Mouse (Mus musculus) cerebral cortex, adult 2 months (tissue): Measurements from ENCODE around the gene Rsbn1l.

Source experiments
- WGBS: fragments of 180-500 bp; shearing (Covaris S2); methylation state at CpG from one replicate; pipeline ENCODE4 v1.1.7; 2018; 5-methylcytosine and 5-hydroxymethylcytosine counted together

Rsbn1l gene

DNA sequence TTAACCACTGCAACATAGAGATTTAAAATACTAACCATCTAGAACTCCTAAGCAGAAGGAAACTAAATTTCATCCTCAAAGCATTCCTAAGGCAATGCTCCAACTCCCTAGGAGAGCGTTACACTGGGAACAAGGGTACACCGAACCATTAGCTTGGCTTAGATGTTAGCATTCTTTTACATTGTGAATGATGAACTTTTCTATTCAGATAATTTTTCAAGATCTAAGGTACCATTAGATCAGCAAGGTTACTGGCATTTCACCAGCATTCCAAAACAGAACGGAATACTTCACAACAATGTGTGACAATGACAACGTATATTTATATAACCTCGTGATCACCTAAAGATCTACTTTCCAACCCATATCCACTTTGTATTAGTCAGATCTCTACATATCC, 6.1 kb downstream of the Rsbn1l start:
- WGBS: 4% methylated on average over 5 of the region's 5 CpGs

DNA sequence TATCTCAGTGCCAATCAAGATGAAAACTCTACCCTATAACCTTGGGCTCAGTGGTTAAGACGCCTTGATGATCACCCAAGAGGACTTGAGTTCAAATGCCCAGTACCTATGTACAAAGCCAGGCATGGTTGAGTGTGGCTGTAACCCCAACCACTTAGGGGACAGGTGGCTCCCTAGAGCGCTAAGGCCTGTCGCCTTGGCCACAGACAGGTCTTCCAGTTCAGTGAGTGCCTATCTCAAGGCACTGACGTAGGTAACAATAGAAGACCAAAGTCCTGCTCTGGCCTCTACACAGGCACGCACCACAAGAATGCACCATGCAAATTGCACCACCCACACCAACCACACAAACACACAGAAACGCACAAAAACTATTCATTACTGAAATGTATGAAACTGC, 9.3 kb downstream of the Rsbn1l start:
- 87% methylated on average over 6 of the region's 6 CpGs for WGBS

DNA sequence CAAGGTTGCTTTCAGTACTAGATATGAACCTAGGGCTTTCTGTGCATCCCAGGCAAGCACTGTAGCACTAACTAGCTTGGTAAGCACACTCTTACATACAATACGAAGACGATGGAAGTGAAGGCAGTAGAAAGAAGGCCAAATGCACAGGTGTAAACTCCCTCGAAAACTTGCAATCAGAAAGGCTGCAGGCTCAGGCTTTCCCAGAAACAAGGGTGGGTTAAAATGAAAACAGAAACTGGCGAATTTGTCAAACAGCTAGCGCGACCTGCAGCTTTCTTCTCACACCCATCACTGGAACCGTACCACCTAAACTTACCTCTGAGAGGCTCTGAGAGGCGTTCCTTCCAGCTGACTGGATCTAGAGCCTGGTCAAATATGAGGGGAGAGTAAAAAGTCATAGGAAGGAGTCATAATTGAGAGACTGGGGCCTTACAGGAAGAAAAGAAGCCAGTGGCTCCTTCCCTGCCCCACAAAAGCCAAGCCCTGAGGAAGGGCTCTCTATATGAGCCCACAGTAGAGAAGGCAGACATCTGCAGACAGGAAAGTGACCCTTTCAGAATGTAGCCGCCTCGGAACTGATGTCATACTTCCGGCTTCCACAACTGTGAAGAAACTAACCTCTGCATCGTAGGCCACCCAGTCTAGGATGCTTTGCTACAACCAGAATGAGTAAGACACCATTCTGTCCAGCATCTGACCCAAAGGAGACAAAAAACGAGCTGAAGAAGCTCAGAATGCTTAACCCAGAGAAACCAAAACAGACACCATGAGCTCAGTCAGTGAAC, 11.0 kb downstream of the Rsbn1l start:
- 59% methylated on average over 13 of the region's 13 CpGs for WGBS

DNA sequence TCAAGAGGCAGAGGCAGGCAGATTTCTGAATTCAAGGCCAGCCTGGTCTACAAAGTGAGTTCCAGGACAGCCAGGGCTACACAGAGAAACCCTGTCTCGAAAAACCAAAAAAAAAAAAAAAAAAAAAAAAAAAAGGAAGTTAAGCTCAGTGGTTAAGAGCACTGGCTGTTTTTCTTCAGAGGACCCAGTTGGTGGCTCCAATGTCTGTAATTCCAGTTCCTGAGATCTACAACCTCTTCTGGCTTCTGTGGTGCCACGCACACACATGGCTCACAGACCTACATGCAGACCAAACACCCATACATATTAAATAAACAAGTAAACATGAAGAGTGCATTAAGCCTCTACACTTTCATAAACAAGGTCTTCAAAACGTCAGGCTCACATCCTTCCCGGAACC, 12.4 kb downstream of the Rsbn1l start:
- 76% methylated on average over 4 of the region's 4 CpGs for WGBS

DNA sequence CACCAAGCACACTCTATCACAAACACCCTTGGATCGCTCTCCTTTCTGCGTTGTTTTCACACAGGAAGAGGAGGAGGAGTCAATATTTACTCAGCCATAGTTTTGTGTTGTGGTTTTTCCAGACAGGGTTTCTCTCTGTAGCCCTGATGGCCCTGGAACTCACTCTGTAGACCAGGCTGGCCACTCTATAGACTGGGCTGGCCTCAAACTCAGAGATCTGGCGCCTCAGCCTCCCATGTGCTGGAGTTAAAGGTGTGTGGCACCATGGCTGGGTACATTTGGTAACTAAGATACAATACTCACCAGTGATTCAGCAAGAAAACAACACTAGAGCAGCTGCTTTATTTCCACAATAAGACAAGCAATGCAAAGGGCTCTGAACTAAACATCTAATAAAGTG, 13.7 kb downstream of the Rsbn1l start:
- 92% methylated on average over 3 of the region's 3 CpGs for WGBS

DNA sequence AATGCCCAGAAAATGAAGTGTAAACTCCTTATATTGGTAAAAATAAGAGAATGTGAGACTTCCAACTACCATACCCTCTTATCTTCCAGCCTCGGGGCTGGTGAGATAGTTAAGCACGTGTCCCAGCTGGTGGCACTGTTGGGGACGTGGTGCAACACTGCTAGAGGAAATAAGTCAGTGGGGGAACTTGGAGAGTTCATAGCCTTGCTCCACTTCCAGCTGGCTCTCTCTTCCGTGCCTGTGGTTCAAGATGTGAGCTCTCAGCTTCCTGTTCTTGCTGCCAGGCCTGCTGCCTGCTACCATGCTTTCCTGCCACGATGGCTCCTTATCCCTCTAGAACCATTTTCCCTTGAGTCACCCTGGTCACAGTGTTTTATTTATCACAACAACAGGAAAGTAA, 15.0 kb downstream of the Rsbn1l start:
- 40% methylated on average over 5 of the region's 5 CpGs for WGBS

DNA sequence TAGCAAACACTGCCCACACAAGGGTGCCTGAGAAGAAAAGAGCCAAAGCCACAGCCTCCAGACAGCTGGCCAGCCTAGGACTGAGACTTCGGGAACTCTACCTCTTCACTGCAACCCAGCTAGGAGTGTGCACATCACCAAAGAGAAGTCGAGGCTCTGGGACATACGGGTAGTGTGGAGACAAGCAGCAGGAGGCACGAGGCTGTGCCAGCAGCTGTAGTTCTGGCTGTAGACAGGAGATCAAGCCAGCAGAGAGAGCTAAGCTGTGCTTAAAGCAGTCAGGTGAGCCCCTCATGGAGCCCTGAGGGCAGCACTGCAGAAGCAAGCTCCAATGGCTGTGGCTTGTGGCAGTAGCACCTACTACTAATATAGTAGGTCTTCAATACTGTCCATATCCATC, 15.5 kb downstream of the Rsbn1l start:
- WGBS: 50% methylated on average over 4 of the region's 4 CpGs

DNA sequence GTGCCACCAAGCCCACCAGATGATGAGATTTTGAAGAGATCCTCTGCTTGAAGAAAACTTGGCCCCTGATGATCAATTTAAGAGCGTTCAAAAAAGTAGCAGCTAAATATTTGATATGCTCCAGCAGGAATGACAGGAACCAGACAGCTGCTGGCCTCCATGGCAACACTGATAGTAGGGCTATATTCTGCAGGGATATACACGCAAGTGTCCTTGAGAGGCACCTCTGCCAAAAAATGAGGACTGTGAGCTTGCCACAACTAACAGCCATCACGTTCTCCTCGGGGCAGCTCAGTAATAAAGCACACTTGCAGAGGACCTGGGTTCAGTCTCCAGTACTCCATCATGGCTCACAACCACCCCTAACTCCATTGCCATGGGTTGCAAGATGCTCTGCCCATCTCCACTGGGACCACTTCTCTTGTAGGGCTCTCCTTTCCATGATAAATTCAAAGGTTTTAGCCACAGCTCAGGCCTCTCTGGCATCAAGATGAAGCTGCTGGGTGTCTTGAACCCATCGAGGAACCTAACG, 16.1 kb downstream of the Rsbn1l start:
- WGBS: 83% methylated on average over 6 of the region's 6 CpGs

DNA sequence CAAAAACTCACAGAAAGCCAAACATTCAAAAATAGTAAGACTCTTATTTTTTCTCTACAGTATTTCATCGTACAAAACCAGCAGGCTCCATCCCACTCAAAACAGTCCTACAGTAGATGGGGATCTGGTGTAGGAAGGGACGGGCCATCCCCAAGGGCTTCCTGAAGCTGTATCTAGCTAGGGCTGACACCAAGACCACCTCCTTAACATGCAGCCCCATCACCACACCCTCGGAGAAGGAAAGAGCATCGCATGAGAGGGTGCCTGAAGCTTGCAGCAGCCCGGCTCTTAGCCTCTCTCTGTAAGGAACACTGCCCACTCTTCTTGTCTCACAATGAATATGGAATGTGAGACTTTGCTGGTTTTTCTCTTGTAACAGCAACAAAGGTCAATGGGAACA, 17.7 kb downstream of the Rsbn1l start:
- WGBS: 26% methylated on average over 5 of the region's 5 CpGs

DNA sequence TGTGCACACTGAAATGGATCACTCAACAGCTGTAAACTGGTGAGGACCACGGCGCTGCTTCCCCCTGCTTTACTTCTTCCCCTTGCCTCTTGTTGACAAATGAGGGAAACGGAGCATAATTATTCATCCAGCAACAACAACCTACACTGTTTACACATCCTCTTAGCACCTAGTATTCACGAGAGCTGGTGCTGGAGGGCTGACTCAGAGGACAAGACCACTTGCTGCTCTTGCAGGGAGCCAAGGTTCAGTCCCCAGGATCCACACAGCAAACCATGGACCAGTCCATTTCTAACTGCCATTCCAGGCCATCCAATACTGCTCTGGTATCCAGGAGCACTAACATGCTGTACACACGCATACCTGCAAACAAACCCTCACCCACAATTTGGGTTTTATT, 20.3 kb downstream of the Rsbn1l start:
- WGBS: 53% methylated on average over 5 of the region's 5 CpGs

DNA sequence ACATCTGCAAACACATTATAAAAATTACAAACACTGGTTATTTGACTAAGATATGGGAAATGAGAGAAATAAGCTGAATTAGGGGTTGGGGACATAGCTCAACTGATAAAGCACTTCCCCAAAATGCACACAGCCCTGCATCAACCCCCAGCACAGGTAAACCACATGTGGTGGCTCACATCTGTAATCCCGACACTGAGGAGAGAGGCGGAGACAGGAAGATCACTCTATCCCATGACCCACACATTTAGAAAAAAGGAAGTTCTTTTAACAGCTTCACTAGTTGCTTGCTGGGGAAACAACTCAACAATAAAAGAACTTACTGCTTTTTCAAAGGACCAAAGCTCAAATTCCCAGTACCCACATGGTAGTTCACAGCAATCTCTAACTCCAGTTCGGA, 23.6 kb downstream of the Rsbn1l start:
- 77% methylated on average over 3 of the region's 3 CpGs for WGBS

DNA sequence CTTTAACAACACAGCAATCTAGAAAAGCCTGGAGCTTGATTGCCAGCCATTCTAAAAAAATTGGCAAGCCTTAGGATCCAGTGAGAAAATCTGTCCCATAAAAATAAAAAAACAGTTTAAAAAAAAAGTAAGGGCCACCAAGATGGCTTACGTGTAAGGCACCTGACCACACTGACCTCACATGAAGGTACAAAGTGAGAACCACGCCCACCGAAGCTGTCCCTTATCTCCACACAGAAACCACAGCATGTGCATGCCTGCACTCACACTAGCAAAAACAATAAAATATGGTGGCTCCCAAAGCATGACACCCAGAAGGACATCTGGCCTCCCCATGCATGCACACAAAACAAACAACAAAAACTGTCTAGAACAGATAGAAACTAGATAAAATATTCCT, 24.9 kb downstream of the Rsbn1l start:
- 87% methylated on average over 3 of the region's 3 CpGs for WGBS

DNA sequence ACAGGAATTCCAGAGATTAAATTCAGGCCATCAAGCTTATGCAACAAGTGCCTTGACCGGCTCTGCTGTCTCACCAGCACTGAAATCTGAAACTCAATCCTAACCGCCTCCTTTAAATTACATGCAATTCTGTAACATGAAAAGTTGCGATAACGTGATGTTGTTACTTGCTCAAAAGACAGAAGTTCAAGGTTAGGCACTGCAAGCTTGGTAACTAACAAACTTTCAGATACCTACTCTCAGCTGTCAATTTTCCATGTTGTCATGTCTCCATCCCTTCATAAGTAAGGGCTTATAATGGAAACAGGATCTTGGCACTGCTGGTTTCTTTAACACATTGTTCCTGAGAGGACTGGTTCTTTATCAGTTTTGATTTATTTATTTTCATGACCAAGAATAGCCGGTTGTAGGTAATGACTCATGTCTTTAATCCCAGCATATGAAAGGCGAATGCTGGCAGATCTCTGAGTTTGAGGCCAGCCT, 26.5 kb downstream of the Rsbn1l start:
- WGBS: 64% methylated on average over 6 of the region's 6 CpGs

DNA sequence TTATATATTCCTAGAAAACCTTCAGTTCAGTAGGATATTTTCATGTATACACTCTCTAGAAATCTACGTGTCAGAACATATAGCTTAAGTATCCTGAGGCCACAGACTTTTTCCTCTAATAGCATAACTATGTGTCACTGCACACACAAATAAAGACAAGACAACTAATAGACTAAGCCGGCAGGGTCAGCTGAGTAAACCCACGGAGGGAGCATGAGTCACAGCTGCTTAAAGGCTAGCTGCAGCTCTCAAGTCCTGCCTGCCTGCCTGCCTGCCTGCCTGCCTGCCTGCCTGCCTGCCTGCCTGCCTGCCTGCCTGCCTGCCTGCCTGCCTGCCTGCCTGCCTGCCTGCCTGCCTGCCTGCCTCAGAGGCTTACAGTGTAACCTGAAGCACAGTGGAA, 30.7 kb downstream of the Rsbn1l start:
- 69% methylated on average over 3 of the region's 3 CpGs for WGBS

DNA sequence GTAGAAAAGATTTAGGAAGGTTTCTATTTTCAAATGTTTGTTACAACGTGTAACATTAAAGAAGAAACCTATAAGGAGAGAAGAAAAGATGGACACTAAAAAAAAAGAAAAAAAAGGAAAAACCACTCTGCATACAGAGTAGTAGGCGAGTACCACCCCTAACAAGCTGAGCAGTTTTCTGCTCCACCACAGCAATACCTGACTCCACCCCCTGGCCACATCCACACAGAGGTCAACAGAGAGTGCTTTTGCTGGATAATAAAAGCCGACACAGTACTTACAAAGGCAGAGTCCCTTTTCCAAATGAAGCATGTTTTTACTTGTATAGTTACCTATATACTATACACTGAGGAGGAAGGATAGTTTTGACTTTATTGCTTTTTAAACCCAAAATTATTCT, 31.6 kb downstream of the Rsbn1l start:
- WGBS: 70% methylated on average over 3 of the region's 3 CpGs

DNA sequence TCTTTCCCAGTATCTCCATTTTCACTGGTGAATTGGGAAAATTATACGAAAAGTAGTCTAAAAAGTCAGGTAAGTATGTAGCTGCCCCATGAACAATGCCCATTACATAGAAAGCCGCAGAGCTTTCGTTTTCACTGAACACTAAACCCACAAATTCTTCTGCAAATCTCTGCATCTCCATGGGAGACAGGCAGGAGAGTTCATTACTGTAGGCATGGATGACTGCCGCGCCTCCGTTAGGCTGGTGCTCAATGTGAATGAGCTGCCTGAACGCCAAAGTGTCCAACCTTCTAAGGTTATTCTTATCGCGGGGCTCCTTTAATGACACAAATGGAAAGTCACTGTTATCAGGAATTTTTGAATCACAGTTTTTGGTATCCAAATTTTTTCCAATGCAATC, 36.6 kb downstream of the Rsbn1l start:
- 42% methylated on average over 9 of the region's 9 CpGs for WGBS

DNA sequence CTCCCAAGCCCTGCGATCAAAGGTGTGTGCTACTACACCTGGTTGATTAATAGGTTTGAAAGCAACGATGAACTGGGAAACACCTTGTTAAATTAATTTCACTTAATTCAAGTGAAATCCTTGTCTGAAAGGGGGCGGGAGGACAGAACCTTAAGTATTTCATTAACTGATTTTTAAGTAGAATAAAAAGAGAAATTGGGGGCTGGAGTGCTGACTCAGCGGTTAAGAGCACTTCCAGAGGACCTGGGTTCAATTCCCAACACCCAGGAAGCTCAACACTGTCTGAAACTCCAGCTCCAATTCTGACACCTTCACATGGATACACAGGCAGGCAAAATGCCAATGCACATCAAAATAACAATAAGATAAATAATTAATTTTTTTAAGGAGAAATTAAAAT, 37.2 kb downstream of the Rsbn1l start:
- WGBS: 92% methylated on average over 4 of the region's 4 CpGs

DNA sequence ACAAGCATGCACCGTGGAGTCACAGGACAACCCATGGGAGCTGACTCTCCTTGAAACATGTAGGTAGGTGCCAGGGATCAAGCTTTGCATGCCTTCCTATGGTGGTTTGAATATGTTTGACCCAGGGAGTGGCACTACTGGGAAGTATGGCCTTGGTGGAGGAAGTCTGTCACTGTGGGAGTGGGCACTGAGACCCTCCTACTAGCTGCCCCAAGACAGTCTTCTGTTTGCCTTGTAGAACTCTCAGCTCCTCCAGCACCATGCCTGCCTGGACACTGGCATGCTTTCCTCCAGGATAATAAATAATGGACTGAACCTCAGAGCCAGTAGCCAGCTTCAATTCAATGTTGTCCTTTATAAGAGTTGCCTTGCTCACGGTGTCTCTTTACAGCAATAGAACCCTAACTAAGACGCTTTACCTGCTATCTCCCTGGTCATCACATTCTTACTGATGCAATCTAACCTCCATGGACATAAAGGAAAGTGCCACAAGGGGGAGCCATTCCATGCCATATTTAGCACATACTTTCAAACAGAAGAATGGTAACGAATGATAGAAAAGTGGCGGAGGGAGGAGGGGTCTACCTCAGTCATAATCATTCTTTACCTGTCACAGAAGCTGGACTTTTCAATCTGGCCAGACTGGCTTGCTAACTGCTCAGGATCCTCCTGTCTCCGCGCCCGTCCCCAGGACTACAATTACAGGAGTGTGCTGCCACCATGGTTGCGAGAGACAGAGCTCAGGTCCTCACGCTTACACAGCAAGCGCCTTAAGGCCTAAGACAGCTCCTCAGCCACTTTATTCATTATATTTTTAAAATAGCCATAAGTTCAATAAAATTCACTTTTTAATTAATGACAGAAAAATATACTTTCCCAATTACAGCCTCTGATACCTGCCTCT, 42.6 kb downstream of the Rsbn1l start:
- WGBS: 65% methylated on average over 11 of the region's 11 CpGs

DNA sequence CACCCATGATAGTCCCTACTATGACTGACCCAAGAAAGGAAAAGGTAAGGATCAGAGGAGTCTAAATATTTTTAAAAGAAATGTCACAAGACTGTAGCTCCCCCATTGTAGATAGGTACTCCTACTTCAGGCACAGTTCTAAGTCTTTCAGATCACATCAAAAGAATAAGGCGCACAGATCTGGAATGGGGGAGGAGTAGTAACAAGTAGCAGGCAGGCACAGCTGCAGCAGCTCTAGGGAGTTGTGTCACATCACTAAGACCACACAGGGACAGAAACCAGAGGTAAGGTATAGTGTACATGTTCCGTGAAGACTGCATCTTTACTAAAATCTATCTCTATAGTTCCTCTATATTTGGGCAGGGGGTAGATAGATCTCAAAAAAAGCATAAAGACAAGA, 44.5 kb downstream of the Rsbn1l start:
- WGBS: 76% methylated on average over 2 of the region's 2 CpGs

DNA sequence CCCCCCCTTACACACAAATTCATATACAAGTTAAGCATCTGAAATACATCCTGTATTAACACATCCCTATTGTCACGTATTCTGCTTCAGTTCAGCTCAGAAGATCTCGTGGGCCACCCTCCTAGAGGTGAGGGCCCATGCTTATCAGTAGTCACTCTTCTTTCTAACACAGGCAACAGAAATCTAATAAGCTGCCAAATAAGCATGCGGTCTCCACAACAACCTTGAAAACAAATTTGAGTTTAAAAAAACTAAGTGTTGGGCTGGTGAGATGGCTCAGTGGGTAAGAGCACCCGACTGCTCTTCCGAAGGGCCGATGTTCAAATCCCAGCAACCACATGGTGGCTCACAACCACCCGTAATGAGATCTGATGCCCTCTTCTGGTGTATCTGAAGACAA, 50.0 kb downstream of the Rsbn1l start:
- WGBS: 97% methylated on average over 7 of the region's 7 CpGs

DNA sequence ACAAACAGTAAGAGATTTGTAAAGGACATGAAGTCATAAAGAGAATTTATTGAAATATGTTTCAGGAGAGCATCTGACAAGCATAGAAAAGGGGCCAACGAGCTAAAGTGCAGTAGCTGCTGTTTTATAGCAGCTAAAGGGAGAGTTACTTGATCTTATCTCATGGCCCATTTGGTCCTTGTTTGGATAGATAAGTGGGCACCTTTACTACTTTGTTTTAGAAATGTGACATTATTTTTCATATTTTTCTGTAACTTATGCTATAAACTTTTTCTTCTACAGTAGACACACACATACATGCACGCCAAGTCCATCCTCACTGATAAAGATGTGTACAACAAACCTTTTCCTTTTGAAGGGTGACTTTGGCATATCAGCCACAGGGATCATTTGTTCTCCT, 50.8 kb downstream of the Rsbn1l start:
- 87% methylated on average over 2 of the region's 2 CpGs for WGBS

DNA sequence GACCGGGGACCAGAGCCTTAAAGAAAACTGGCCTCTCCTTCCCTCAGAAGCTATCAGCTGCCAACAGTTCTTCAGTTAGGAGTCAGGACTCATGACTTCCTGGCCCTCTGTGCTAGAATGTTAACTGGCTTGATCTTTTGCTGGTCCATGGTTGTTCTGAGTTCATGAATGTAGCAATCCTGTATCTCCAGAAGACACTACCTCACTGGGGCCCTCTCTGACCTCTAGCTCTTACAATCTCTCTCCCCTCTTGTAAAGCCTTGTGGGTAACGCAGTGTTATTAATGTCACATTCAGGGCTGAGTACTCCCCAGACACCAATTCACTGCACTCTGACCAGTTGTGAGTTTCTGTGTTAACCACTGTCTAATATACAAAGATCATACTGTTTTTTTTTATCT, 51.6 kb downstream of the Rsbn1l start:
- WGBS: 95% methylated on average over 2 of the region's 2 CpGs
